Mouse (Mus musculus) kidney, embryonic 15.5 days (tissue): ENCODE measurements at regions not wholly inside any gene's neighbourhood (a gene's known extent, or its start where the extent isn't known, plus 50 kb on each side); places are given as distances from the start of the nearest gene placed in this dataset.

Experiments
- ATAC-seq: fragments of 200-750 bp; cut with Nextera tagmentation; replicated peaks from 2 replicates; pipeline ENCODE4 v1.8.0; 2017; ENCODE audit warnings: moderate TSS enrichment; ENCODE audit not compliant: low FRiP score
- H3K27ac ChIP-seq: fragments of 300-500 bp; sonication (generic); 2 replicates; pipeline ENCODE4 v1.5.1; 2015; ENCODE audit warnings: mild to moderate bottlenecking, inconsistent platforms
- H3K27me3 ChIP-seq: fragments of 300-500 bp; sonication (generic); 2 replicates; pipeline ENCODE4 v1.6.1; 2015; ENCODE audit warnings: inconsistent platforms
- H3K36me3 ChIP-seq: fragments of 300-500 bp; sonication (generic); 2 replicates; pipeline ENCODE4 v1.6.1; 2015; ENCODE audit warnings: inconsistent platforms
- H3K4me1 ChIP-seq: fragments of 300-500 bp; sonication (generic); 2 replicates; pipeline ENCODE4 v1.6.1; 2015; ENCODE audit warnings: inconsistent platforms
- H3K4me2 ChIP-seq: fragments of 300-500 bp; sonication (generic); 2 replicates; pipeline ENCODE4 v1.6.1; 2015; ENCODE audit warnings: moderate library complexity, mild to moderate bottlenecking, inconsistent platforms
- H3K4me3 ChIP-seq: fragments of 300-500 bp; sonication (generic); replicated peaks from 2 replicates; pipeline ENCODE4 v1.5.1; 2015; ENCODE audit warnings: mild to moderate bottlenecking, inconsistent platforms
- H3K9ac ChIP-seq: fragments of 300-500 bp; sonication (generic); 2 replicates; pipeline ENCODE4 v1.6.1; 2015; ENCODE audit warnings: mild to moderate bottlenecking, inconsistent platforms
- H3K9me3 ChIP-seq: fragments of 300-500 bp; sonication (generic); replicated peaks from 2 replicates; pipeline ENCODE4 v1.6.1; 2016; ENCODE audit warnings: inconsistent platforms
- WGBS: fragments of 180-500 bp; shearing (Covaris S2); methylation state at CpG from one replicate; pipeline ENCODE4 v1.1.7; 2015; ENCODE audit warnings: mixed read lengths; 5-methylcytosine and 5-hydroxymethylcytosine counted together

GRCm38 (mm10) chr2:75147967-75148366 is 322.4 kb downstream of the Mtx2 start:
- Histone ChIP-seq H3K27me3 (peaks cover 7% of the 10 kb centered on the region), H3K27ac (no peak overlapping the region), H3K4me3 (no peak overlapping the region), H3K4me2 (no peak overlapping the region), H3K9me3 (no peaks in the 10 kb centered on the region), H3K36me3 (no peaks in the 10 kb centered on the region), H3K9ac (no peak overlapping the region), H3K4me1 (peaks cover 24% of the 10 kb centered on the region)
- no peak for ATAC-seq
- 35% methylated on average over 8 of the region's 8 CpGs for WGBS

DNA sequence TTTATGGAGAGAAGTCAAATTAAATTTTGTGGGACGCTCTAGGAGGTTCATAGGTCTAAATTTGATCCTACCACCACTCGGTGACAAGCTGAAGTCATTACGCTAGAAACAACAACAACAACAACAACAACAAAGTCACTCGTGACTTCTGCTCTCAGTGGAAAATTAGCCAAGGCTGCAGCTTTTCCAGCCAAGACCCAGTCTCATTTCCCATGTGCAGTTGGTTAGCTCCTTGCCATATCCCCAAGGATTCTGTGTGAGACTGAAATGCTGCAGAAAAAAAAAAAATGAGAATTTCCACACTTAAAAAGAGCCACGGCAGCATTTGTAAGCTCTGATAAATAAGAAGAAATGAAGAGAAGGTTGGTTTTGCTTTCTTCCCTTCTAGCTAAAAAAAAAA is 323.4 kb downstream of the Mtx2 start:
- Histone ChIP-seq H3K27me3 (no peaks in the 10 kb centered on the region; the same call in 1 of the 2 replicates), H3K4me3 (no peak overlapping the region), H3K36me3 (no peaks in the 10 kb centered on the region), H3K4me1 (peaks cover 26% of the 10 kb centered on the region), H3K9ac (no peak overlapping the region), H3K27ac (no peak overlapping the region), H3K4me2 (no peak overlapping the region), H3K9me3 (no peaks in the 10 kb centered on the region)
- no peak for ATAC-seq
- WGBS = 65% methylated on average over 5 of the region's 5 CpGs

GRCm38 (mm10) chr2:75149562-75149961 is 324.0 kb downstream of the Mtx2 start:
- peaks cover 29% of the 10 kb centered on the region for H3K4me1 ChIP-seq
- no peaks in the 10 kb centered on the region for H3K36me3 ChIP-seq
- H3K27ac ChIP-seq = peak overlapping the region; percentile 60
- no peak for ATAC-seq
- H3K4me2 ChIP-seq = peak overlapping the region; percentile 55
- 0 out of 2 replicates have a peak overlapping the region, but pooled peaks have one; percentile 15 for H3K9ac ChIP-seq
- H3K9me3 ChIP-seq = no peaks in the 10 kb centered on the region
- peak overlapping the region; percentile 30 for H3K4me3 ChIP-seq
- H3K27me3 ChIP-seq = no peaks in the 10 kb centered on the region; the same call in 1 of the 2 replicates
- WGBS = 13% methylated on average over 12 of the region's 12 CpGs

- Histone ChIP-seq H3K9me3 (no peaks in the 10 kb centered on the region), H3K4me2 (no peak overlapping the region), H3K9ac (no peak overlapping the region), H3K4me3 (no peak overlapping the region), H3K36me3 (no peaks in the 10 kb centered on the region), H3K27ac (no peak overlapping the region), H3K27me3 (no peaks in the 10 kb centered on the region), H3K4me1 (peaks cover 33% of the 10 kb centered on the region)
- 3% methylated on average over 6 of the region's 6 CpGs for WGBS
- no peak for ATAC-seq
These were observed 325.4 kb downstream of the Mtx2 start for GRCm38 (mm10) chr2:75150986-75151385.

- H3K4me2 ChIP-seq = no peak overlapping the region
- no peaks in the 10 kb centered on the region for H3K36me3 ChIP-seq
- H3K27me3 ChIP-seq = no peaks in the 10 kb centered on the region
- H3K9me3 ChIP-seq = no peaks in the 10 kb centered on the region
- 84% methylated on average over 8 of the region's 8 CpGs for WGBS
- peaks cover 30% of the 10 kb centered on the region for H3K4me1 ChIP-seq
- no peak overlapping the region for H3K27ac ChIP-seq
- no peak for ATAC-seq
- H3K4me3 ChIP-seq = no peak overlapping the region
- H3K9ac ChIP-seq = no peak overlapping the region
These were observed 325.9 kb downstream of the Mtx2 start for GRCm38 (mm10) chr2:75151519-75151918.

DNA sequence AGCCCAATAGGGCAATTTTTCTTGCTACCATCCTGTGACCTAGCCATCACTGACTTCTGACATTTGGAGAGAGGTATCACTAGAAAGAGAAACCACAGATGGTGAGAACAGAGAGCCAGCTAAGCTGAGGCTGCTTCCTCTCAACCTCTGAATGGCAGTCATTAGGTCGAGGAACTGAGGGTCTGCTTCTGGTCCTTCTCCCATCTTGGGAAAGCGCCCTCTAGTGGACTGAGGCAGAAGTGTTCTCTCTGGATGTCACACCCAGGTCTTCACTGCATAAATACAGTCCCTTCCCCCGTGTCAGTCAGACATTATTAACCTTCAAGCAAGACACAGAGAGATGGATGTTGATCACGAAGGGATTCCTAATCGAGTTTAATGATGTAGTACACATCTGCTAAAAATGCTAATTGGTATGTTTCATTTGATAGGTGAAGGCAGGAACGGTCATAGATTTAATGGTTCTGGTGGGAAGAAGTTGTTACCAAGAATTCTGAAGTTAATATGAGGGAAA is 326.9 kb downstream of the Mtx2 start:
- Histone ChIP-seq H3K9ac (no peak overlapping the region), H3K36me3 (no peaks in the 10 kb centered on the region)
- WGBS = 40% methylated on average over 6 of the region's 6 CpGs

GRCm38 (mm10) chr2:75154448-75154847 is 328.8 kb downstream of the Mtx2 start:
- Histone ChIP-seq H3K4me3 (no peak overlapping the region), H3K4me2 (no peak overlapping the region), H3K9ac (no peak overlapping the region), H3K36me3 (no peaks in the 10 kb centered on the region), H3K4me1 (peaks cover 24% of the 10 kb centered on the region), H3K9me3 (no peaks in the 10 kb centered on the region), H3K27me3 (no peaks in the 10 kb centered on the region; the same call in 1 of the 2 replicates), H3K27ac (no peak overlapping the region)
- 65% methylated on average over 3 of the region's 3 CpGs for WGBS
- no peak for ATAC-seq

More for the DNA sequence above, 326.9 kb downstream of the Mtx2 start:
- Histone ChIP-seq H3K27me3 (no peaks in the 10 kb centered on the region; the same call in 1 of the 2 replicates), H3K27ac (no peak overlapping the region), H3K4me2 (no peak overlapping the region), H3K4me3 (no peak overlapping the region), H3K4me1 (peaks cover 30% of the 10 kb centered on the region), H3K9me3 (no peaks in the 10 kb centered on the region)
- ATAC-seq = no peak

DNA sequence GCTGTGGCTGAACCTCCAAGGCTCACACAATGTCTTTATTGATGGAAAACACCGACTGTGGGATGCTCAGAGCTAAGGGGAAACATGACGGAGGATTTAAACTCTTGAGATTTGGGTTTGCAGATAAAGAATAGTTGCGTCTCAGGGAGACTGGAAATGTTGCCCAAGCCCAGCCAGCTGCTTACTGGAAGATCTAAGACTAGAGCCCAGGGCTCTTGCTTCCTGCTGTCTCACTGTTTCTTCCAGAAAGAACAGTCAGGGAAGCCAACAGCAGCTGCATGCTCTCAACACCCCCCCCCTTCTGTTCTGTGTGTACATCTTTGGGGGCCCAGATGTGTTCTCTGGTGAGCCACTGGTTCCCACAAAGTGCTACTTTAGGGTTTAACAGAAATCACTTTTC is 333.0 kb downstream of the Mtx2 start:
- ATAC-seq = no peak
- H3K27ac ChIP-seq = peak overlapping the region; percentile 41; the same call in 1 of the 2 replicates
- H3K4me1 ChIP-seq = peaks cover 16% of the 10 kb centered on the region
- H3K36me3 ChIP-seq = no peaks in the 10 kb centered on the region
- H3K9ac ChIP-seq = no peak overlapping the region
- H3K27me3 ChIP-seq = no peaks in the 10 kb centered on the region; the same call in 1 of the 2 replicates
- H3K4me2 ChIP-seq = no peak overlapping the region
- WGBS = 72% methylated on average over 3 of the region's 3 CpGs
- H3K4me3 ChIP-seq = no peak overlapping the region
- no peaks in the 10 kb centered on the region for H3K9me3 ChIP-seq

- ATAC-seq = no peak
- WGBS = 88% methylated on average over 14 of the region's 14 CpGs
- Histone ChIP-seq H3K27ac (no peak overlapping the region), H3K36me3 (no peaks in the 10 kb centered on the region), H3K27me3 (no peaks in the 10 kb centered on the region; the same call in 1 of the 2 replicates), H3K4me3 (no peak overlapping the region), H3K9ac (no peak overlapping the region), H3K4me2 (no peak overlapping the region), H3K9me3 (no peaks in the 10 kb centered on the region), H3K4me1 (0 out of 2 replicates have a peak, but pooled peaks cover 6% of the 10 kb centered on the region)
These were observed 335.5 kb downstream of the Mtx2 start for GRCm38 (mm10) chr2:75161075-75161474.

DNA sequence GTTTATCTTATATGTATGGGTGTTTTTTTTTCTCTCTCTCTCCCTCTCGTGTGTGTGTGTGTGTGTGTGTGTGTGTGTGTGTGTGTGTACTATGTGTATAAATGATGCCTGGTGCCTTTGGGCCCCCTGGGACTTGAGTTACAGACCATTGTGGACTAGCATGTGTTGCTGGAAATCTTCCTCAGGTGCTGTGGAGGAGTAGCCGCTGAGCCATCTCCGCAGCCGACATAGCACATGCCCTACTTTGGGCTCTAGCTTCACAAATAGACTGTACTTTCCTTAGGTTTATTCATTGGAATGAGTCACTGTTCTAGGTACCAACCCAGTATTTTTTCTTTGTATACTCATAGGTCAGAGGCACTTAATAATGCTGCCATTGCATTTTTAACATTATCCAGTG is 339.4 kb downstream of the Mtx2 start:
- ATAC-seq = no peak
- 87% methylated on average over 4 of the region's 4 CpGs for WGBS

GRCm38 (mm10) chr2:75176267-75176666 is 350.7 kb downstream of the Mtx2 start:
- Histone ChIP-seq H3K4me1 (no peaks in the 10 kb centered on the region), H3K27ac (no peak overlapping the region), H3K9ac (no peak overlapping the region), H3K4me2 (no peak overlapping the region), H3K9me3 (no peaks in the 10 kb centered on the region), H3K27me3 (no peaks in the 10 kb centered on the region), H3K36me3 (no peaks in the 10 kb centered on the region), H3K4me3 (no peak overlapping the region)
- WGBS = 87% methylated on average over 5 of the region's 5 CpGs
- no peak for ATAC-seq

More for the DNA sequence above, 339.4 kb downstream of the Mtx2 start:
- no peak overlapping the region for H3K27ac ChIP-seq
- H3K4me2 ChIP-seq = no peak overlapping the region
- no peaks in the 10 kb centered on the region; the same call in 1 of the 2 replicates for H3K27me3 ChIP-seq
- H3K9ac ChIP-seq = no peak overlapping the region
- H3K9me3 ChIP-seq = no peaks in the 10 kb centered on the region
- H3K4me1 ChIP-seq = no peaks in the 10 kb centered on the region
- H3K36me3 ChIP-seq = no peaks in the 10 kb centered on the region
- no peak overlapping the region for H3K4me3 ChIP-seq

DNA sequence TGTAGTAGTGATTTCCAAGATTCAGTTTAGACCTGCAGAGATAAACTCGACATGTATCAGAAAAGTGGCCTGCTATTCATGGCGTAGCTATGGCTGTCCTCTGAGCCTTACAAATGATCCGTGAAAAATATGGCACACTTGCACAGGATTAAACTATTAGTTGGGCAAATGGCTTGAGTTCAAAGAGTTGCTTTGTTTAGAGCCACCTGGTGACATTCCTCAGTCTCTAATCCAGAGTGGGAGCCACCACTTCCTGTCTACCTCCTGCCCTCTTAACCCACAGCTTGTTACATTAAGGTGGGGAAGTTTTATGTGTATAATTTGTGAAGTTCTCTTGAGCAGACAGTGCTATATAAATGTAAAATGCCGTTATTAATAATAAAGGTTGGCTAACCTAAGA is 357.7 kb downstream of the Mtx2 start:
- no peak for ATAC-seq
- Histone ChIP-seq H3K4me2 (no peak overlapping the region), H3K9ac (no peak overlapping the region), H3K9me3 (no peaks in the 10 kb centered on the region), H3K27ac (peak overlapping the region; percentile 38; the same call in 1 of the 2 replicates), H3K27me3 (no peaks in the 10 kb centered on the region), H3K36me3 (no peaks in the 10 kb centered on the region), H3K4me3 (no peak overlapping the region), H3K4me1 (0 out of 2 replicates have a peak, but pooled peaks cover 5% of the 10 kb centered on the region)
- 58% methylated on average over 4 of the region's 4 CpGs for WGBS
